Mouse (Mus musculus) ovary, adult 18-20 months (tissue): ENCODE measurements around the gene Fam43a.

Experiments
- DNase-seq: peaks from one replicate; pipeline ENCODE4 v3.0.0; 2022; ENCODE audit warnings: low spot score, mixed read lengths

The Fam43a gene

DNA sequence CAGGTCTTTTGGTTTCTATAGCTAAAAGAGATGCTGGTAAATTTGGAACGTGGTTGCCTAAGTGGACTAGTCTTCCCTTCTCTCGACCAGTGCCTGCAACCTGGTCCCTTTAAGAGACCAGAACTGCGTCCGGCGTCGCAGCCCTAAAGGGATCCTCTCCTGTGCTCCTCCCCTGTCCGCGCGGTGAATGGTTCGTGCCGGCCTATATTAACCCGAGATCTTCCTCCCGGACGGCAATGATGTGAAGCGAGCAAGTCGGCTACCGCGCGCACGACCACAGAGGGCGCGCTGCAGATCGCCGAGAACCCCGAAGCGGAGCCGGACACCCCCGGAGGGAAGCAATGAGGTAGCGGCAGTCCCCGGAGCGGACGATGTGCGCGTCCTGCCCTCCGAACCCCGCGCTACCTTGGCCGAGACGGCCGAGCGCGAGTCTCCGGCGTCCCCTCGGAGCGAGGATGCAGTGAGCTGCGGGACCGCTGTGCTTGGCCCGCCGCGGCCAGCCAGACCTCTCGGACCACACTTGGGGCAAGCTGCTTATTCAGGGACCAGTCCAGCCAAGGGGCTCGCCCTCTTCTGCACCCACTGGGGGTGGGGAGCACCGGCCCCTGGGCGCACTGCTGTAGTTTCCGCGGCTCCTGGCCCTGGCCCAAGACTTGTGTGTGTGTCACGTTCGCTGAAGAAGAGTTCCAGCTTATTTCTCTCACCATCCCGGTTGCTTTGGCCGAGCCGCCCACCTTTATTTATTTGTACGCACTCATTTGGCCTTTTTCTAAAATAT is at the start of gene Fam43a:
Gene Fam43a, plus strand, starts transcription at position 233 of the 778 bp plus-strand sequence.
- DNase-seq: peak; percentile 87

DNA sequence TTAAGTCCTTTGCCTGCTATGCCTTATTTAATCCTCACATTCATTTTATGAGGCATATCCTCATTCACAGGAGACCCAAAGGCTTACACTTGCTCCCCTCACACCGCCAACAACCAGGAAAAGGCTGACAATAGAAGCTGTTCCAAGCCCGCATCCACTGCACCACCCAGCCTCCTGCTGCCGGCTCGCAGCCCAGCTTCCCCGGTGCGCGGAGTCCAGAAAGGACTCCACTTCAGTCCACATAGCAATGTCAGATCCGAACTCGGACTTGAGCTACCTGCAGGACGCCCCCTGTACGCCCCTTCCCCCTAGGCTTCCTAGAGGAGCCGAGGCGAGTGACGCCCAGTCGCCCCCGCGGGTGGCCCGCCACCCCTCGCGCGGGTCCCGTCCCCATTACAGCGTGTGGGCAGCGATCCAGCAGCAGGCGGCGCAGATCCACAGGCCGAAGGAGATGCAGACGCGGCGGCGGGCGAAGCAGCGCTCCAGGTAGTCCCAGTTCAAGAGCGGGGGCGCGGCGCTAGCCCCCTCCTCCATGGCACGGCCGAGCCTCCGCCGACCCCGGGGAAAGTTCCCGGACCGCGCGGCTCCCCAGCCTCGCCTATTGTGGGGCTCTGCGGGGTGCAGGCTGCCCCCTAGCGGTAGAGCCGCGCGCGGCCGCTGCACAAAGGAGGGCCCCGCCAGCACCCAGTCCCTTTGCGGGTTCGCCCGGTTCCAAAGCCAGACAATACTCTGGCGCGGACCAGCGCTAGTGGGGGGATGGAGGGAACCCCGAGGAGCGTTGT is 49.4 kb upstream of the Fam43a start:
- DNase-seq: peak; percentile 44

- no peak for DNase-seq
These were observed 48.8 kb upstream of the Fam43a start, which contains the start of gene Tmem44 for GRCm38 (mm10) chr16:30550748-30551192. Gene Tmem44, minus strand, starts transcription at chr16:30550842.

GRCm38 (mm10) chr16:30552621-30553338 is 46.7 kb upstream of the Fam43a start:
- DNase-seq: peak; percentile 71

DNA sequence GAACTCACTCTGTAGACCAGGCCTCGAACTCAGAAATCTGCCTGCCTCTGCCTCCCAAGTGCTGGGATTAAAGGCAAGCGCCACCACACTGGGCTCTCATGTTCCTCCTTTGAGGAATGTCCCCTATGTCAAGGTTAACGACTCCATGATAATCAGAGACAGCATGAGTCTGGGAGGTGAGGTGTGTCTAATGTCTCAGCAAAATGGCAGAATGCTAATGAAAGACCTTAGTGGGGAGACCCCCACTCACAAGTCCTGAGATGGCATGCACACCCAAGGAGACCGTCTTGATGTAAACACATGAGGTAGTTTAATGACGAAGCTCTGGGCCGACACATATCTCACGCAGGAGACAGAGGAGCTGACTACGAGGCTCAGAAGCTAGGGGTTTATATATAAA is 45.4 kb upstream of the Fam43a start:
- DNase-seq: no peak

GRCm38 (mm10) chr16:30559312-30559992 is 40.1 kb upstream of the Fam43a start:
- peak; percentile 24 for DNase-seq

- DNase-seq: no peak
These were observed 38.9 kb upstream of the Fam43a start for GRCm38 (mm10) chr16:30560601-30561000.

DNA sequence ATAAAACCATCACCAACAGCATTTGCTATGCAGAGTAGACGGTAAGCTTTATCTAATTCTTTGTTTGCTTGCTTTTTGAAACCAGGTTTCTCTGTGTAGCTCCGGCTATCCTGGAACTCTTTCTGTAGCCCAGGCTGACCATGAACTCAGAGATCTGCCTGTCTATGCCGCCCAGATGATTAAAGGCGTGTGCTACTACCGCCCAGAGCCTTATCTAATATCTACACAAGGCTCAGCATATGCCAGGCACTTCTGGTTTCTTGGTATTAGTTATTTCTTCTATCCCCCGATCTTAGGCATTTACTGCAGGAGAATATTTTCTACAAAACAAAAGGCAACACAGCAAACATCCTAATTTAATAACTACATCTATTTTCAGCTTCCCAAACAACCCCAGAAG is 33.9 kb upstream of the Fam43a start:
- no peak for DNase-seq

- no peak for DNase-seq
These were observed 29.4 kb upstream of the Fam43a start for GRCm38 (mm10) chr16:30570173-30570572.

DNA sequence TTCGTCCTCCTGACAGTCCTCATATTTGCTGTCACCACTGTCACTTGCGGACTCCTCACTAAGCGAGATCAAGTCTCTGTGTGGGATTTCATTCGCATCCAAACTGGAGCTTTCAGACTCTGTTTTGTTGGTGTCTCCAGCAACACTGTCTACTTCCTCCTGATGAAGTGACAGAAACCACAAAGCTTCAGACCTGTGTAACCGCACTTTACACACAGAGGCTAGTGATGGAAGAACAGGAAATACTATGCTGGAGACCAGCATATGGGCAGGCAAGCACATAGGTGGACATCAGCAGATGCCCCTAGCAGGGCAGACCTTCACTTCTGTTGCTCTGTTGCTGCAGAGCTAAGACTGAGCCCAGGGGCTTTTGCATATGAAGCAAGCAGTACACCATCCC is 28.1 kb upstream of the Fam43a start:
- DNase-seq: no peak

DNA sequence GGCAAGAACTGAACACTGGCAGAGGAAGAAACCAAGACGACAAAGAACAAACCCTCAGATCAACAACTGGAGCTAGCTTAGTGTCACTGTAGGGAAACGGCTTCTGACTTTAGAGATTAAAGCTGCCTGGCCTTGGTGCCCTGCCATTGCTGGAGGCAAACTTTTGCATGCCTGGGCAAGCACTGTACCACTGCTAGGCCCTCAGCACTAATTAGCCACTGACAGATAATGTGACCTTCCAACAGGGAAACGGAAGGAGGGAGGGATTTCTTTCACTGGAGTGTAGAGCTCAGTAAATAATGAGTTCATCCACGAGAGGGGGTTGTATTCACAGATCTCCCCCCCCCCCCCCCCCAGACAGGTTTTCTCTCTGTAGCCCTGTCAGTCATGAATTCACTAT is 27.3 kb upstream of the Fam43a start:
- peak; percentile 12 for DNase-seq

- DNase-seq: no peak
These were observed 23.7 kb upstream of the Fam43a start for GRCm38 (mm10) chr16:30575815-30576214.

DNA sequence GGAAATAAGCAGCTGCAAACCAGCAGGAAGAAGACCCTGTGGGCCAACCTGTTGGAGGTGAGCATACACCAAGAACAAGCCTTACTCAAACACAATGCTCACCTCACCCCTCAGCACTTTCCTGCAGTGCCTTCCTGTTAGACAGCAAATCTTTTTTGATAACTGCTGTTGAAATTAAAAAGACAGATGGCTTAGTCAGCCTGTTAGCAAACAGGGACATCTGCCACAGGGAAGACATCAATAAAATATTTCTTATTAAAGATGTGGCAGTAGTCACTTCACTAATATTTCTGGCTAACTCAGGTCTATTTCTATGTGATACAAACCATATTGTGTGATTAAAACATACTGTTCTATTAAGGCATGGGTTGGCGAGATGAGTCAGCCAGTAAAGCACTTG is 23.1 kb upstream of the Fam43a start:
- DNase-seq: no peak

GRCm38 (mm10) chr16:30580765-30581164 is 18.8 kb upstream of the Fam43a start:
- DNase-seq: no peak

DNA sequence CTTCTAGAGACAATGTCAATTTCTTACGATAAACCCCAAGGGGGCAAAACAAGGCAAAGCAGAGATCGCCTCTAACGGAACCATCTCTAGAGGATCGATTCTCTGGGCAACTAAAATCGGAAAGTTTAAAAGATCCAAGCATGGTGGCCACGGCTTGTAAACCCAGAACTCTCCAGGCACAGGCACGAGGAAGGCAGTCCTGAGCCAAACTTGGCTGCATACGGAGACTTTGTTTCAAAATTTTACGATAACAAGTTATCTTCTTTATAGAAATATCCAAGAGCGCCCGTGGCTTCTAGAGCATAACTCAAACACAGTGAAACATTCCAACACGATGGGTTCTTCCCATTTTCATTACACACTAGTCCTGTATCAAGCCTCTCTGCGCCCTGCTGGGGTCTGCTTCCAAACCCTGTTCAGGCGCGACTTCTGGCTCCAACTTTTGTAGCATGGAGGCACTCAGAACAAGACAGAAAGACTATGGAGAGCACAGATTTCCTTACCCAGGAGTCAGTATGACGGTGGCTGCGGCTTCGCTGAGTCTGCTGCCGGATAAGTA is 12.5 kb upstream of the Fam43a start:
- no peak for DNase-seq

DNA sequence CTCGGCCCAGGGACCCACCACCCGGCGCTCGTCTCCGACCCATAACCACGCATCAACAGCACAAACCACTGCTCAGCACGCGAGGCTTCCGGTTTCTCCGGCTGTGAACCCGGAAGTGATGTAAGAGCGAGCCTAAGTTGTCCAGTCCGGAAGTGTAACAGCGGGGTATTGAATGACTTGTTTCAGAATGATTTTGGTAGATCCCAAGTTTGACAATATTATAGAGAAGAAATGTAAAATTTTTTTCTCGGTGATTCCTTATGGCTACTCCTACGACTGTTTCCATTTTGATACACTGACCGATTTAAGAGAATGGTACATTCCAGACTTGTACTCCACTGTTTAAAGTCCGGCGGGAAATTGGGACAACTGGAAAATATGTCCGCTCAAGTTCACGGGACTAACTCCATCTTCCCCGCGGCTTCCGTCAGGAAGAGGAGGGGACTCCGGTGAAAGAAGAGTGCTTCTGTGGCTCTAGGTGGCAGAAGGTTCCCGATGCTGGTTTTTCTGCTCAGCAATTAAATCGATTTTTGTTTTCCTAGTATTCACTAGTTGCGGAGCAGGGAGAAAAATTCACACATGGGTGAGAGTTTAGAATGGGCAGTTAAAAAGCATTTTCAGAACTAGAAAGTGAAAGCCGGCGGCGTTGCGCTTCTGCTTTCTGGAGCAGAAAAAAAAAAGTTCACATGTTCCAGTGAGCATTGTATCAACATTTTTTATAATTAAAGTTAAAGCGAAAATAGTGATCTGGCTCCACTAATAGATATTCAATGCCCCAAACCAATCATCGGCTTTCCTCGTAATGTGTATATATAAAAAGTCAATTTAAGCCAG is 11.8 kb upstream of the Fam43a start, which contains the start of gene Lsg1:
Gene Lsg1, minus strand, starts transcription at position 99 of the 834 bp plus-strand sequence.
- DNase-seq: peak; percentile 80

- DNase-seq: no peak
These were observed 9.0 kb upstream of the Fam43a start for GRCm38 (mm10) chr16:30590264-30591209.

DNA sequence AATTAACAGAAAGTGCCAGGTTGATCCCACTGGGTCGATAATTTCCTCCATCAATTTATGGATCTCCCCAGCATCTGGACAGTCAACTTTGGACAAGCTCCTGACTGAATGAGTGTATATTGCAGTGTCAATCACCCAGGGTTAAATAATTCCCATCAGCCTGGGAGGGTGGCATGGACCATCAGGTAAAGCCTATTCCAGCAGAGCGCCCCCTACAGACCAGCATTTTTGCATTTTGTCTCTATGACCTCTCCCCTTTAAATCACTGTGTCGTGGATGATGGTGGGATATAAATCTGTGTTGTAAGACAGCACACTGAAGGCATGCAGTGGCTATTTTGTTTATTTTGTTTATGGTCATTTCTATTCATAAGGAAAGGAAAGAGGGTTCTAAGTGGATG is 7.5 kb upstream of the Fam43a start:
- DNase-seq: no peak

GRCm38 (mm10) chr16:30595356-30595755 is 4.2 kb upstream of the Fam43a start:
- DNase-seq: no peak
